Mouse (Mus musculus) lung, embryonic 15.5 days (tissue): ENCODE measurements around the gene Bnip2. TPM values are rescaled to one million over a fixed set of nuclear protein-coding genes. Genes with fewer than 3 reads are reported as not detected.

Source experiments
- ATAC-seq: fragments of 200-750 bp; cut with Nextera tagmentation; 2 replicates; pipeline ENCODE4 v1.8.0; 2017; ENCODE audit warnings: moderate number of reproducible peaks, borderline replicate concordance; ENCODE audit not compliant: low FRiP score, low TSS enrichment; ENCODE audit errors: extremely low read depth
- H3K27ac ChIP-seq: fragments of 300-500 bp; sonication (generic); 2 replicates; pipeline ENCODE4 v1.5.1; 2015; ENCODE audit warnings: moderate library complexity, mild to moderate bottlenecking, inconsistent platforms
- H3K27me3 ChIP-seq: fragments of 300-500 bp; sonication (generic); 2 replicates; pipeline ENCODE4 v1.6.1; 2015; ENCODE audit warnings: inconsistent platforms
- H3K36me3 ChIP-seq: fragments of 300-500 bp; sonication (generic); 2 replicates; pipeline ENCODE4 v1.6.1; 2015; ENCODE audit warnings: inconsistent platforms
- H3K4me1 ChIP-seq: fragments of 300-500 bp; sonication (generic); 2 replicates; pipeline ENCODE4 v1.6.1; 2015; ENCODE audit warnings: inconsistent platforms
- H3K4me2 ChIP-seq: fragments of 300-500 bp; sonication (generic); 2 replicates; pipeline ENCODE4 v1.6.1; 2015; ENCODE audit warnings: inconsistent platforms, mild to moderate bottlenecking, moderate library complexity
- H3K4me3 ChIP-seq: fragments of 300-500 bp; sonication (generic); 2 replicates; pipeline ENCODE4 v1.5.1; 2015; ENCODE audit warnings: mild to moderate bottlenecking, inconsistent platforms
- H3K9ac ChIP-seq: fragments of 300-500 bp; sonication (generic); 2 replicates; pipeline ENCODE4 v1.6.1; 2015; ENCODE audit warnings: inconsistent platforms
- H3K9me3 ChIP-seq: fragments of 300-500 bp; sonication (generic); 2 replicates; pipeline ENCODE4 v1.6.1; 2016; ENCODE audit warnings: inconsistent platforms
- WGBS: fragments of 180-500 bp; shearing (Covaris S2); methylation state at CpG from one replicate; pipeline ENCODE4 v1.1.7; 2015; 5-methylcytosine and 5-hydroxymethylcytosine counted together
- polyA plus RNA-seq: library from polyadenylated mRNA; unstranded; fragments of >200 nt; fragmentation: Nextera tagmentation; extraction: Ambion mirVana; gene quantifications from 2 replicates; pipeline ENCODE4 v1.2.1, GENCODE M21; 2015

Bnip2 gene
- polyA plus RNA-seq, 1 experiment from 2014 or later, result 121 TPM

DNA sequence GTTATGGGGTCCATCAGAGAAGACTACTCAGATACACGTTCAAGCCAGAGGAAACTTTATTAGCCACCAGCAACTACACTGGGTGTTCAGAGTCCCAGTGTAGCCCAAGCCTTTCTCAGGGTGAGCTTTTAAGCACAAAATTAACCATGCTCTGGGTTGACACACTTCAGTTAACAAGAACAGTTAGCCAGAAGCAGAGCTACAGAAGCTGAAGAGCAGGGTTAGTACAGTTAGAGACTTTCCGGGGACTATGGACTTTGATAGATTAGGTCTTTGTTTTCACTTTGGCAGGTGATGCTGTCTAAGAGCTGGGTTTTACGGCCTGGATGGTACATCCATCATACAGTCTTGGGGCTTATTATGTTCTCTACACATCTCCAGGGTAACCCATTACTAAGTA is 63.5 kb downstream of the Bnip2 start:
- Histone ChIP-seq H3K36me3 (no peaks in the 10 kb centered on the region), H3K4me1 (peaks cover 31% of the 10 kb centered on the region), H3K27me3 (no peaks in the 10 kb centered on the region), H3K9ac (no peak overlapping the region), H3K27ac (no peak overlapping the region), H3K9me3 (no peaks in the 10 kb centered on the region), H3K4me3 (no peak overlapping the region), H3K4me2 (no peak overlapping the region)
- WGBS, result 57% methylated on average over 3 of the region's 3 CpGs
- ATAC-seq, result no peak

DNA sequence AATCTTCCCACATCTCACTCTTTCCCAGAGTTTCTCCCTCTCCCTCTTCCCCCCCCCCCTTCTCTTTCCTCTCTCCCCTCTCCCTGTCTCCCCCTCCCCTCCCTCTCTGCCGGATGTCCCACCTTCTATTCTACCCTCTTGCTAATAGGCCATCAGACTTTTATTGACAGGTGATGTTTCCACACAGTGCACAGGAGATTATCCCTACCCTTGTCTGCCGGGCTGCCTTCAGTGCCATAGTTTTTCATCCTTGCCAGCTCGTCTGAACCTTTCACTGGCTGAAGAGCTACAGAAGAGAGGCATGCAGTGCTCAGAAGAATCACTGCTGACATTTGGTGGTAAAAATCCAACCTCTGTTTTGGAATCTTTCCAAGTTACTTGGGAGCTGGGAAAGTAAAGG is 64.1 kb downstream of the Bnip2 start:
- Histone ChIP-seq H3K4me3 (no peak overlapping the region), H3K4me1 (peaks cover 24% of the 10 kb centered on the region), H3K9me3 (no peaks in the 10 kb centered on the region), H3K9ac (no peak overlapping the region), H3K4me2 (no peak overlapping the region), H3K36me3 (no peaks in the 10 kb centered on the region), H3K27ac (no peak overlapping the region), H3K27me3 (no peaks in the 10 kb centered on the region)
- WGBS, result 26% methylated on average over 3 of the region's 3 CpGs
- ATAC-seq, result no peak

Other genes with a start within 250 kb of the Bnip2 start
- not detected in 2 replicates for gene Foxb1, start 228.5 kb upstream of the Bnip2 start, polyA plus RNA-seq
- gene Gtf2a2, start 23.1 kb downstream of the Bnip2 start, polyA plus RNA-seq, result 196 and 201 TPM in 2 replicates
- 0.10 and 0.15 TPM in 2 replicates for gene Gcnt3, start 48.6 kb downstream of the Bnip2 start, polyA plus RNA-seq
- gene Fam81a, start 153.1 kb downstream of the Bnip2 start, polyA plus RNA-seq, result 5.7 and 5.9 TPM in 2 replicates
- 36.3 and 40.3 TPM in 2 replicates for gene Myo1e, start 217.9 kb downstream of the Bnip2 start, polyA plus RNA-seq